Mouse (Mus musculus): ENCODE measurements at regions not wholly inside any gene's neighbourhood (a gene's known extent, or its start where the extent isn't known, plus 50 kb on each side); places are given as distances from the start of the nearest gene placed in this dataset.
A peak's percentile ranks its signal among the peaks of the same experiment; 100 is the strongest.

GRCm38 (mm10) chr6:67107517-67107916 is 70.3 kb upstream of the Gadd45a start:
- ATAC-seq (ENCODE audit: low FRiP score): no peak
- H3K9me3 ChIP-seq (ENCODE audit: low read length): no peaks in the 10 kb centered on the region
- H3K9ac ChIP-seq (replicated peaks; ENCODE audit: low read length, poor library complexity, severe bottlenecking): no peak overlapping the region
- H3K27me3 ChIP-seq (ENCODE audit: insufficient read depth, low read length): no peaks in the 10 kb centered on the region
- H3K4me3 ChIP-seq (ENCODE audit: low read depth, low read length): no peak overlapping the region
- no peak overlapping the region for H3K27ac ChIP-seq (ENCODE audit: low read depth, low read length)
- 68% methylated on average over 4 of the region's 4 CpGs for WGBS
- H3K4me2 ChIP-seq (ENCODE audit: low read depth, low read length, poor library complexity, severe bottlenecking): no peak overlapping the region
- no peak for DNase-seq (ENCODE audit: low spot score)
- no peaks in the 10 kb centered on the region for H3K36me3 ChIP-seq (ENCODE audit: insufficient read depth, low read length)
- H3K4me1 ChIP-seq (ENCODE audit: insufficient read depth, low read length): no peaks in the 10 kb centered on the region
- no peak for TF ChIP-seq CTCF (IDR thresholded peaks at IDR 0.05)

DNA sequence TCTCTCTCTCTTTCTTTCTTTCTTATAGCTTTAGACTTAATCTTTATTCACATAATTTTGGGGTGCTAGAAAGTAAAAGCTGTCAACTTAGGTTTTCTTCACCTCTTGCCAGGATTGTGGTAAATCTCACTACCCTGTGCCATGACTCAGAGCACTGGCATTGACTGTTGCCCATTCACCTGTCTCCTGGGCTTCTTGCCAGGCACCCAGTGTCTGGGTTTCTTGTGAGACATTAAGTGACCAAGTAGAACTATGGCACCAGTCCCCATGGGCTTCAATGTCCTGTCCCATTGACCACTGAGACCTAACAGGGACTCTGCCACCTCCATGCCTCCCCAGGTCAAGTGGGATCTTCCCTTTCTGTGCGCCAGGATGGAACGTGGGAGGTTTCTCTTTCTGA is 69.2 kb upstream of the Gadd45a start:
- no peak for TF ChIP-seq CTCF (IDR thresholded peaks at IDR 0.05)
- WGBS: 95% methylated on average over 2 of the region's 2 CpGs
- Histone ChIP-seq H3K27me3 (ENCODE audit: insufficient read depth, low read length) (no peaks in the 10 kb centered on the region), H3K9ac (replicated peaks; ENCODE audit: low read length, poor library complexity, severe bottlenecking) (no peak overlapping the region), H3K4me1 (ENCODE audit: insufficient read depth, low read length) (no peaks in the 10 kb centered on the region), H3K4me3 (ENCODE audit: low read depth, low read length) (no peak overlapping the region), H3K27ac (ENCODE audit: low read depth, low read length) (no peak overlapping the region), H3K4me2 (ENCODE audit: low read depth, low read length, poor library complexity, severe bottlenecking) (no peak overlapping the region), H3K9me3 (ENCODE audit: low read length) (no peaks in the 10 kb centered on the region), H3K36me3 (ENCODE audit: insufficient read depth, low read length) (no peaks in the 10 kb centered on the region)
- ATAC-seq (ENCODE audit: low FRiP score) (no peak), DNase-seq (ENCODE audit: low spot score) (no peak)

DNA sequence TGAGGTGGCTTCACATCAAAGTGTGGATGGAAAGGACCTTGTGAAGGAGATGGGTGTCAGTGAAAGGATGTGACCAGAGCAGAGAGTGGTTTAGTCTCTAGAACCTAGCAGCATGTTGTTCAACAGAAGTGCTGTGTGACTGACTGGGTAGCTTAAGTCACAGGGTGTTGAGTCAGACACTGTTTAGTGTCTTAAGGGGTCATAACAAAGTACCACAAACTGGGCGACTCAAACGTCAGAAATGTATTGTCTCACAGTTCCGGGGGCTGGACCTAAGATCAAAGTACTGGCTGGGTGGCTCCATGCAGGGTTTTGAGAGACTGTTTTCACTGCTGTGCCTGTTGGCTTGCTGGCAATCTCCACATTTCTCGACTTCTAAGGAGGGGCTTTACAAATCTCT is 68.1 kb upstream of the Gadd45a start:
- H3K27me3 ChIP-seq (ENCODE audit: insufficient read depth, low read length): no peaks in the 10 kb centered on the region
- no peak overlapping the region for H3K9ac ChIP-seq (replicated peaks; ENCODE audit: low read length, poor library complexity, severe bottlenecking)
- no peaks in the 10 kb centered on the region for H3K36me3 ChIP-seq (ENCODE audit: insufficient read depth, low read length)
- no peak for TF ChIP-seq CTCF (IDR thresholded peaks at IDR 0.05)
- no peak for ATAC-seq (ENCODE audit: low FRiP score)
- H3K4me3 ChIP-seq (ENCODE audit: low read depth, low read length): no peak overlapping the region
- H3K4me2 ChIP-seq (ENCODE audit: low read depth, low read length, poor library complexity, severe bottlenecking): no peak overlapping the region
- no peaks in the 10 kb centered on the region for H3K9me3 ChIP-seq (ENCODE audit: low read length)
- DNase-seq (ENCODE audit: low spot score): no peak
- H3K4me1 ChIP-seq (ENCODE audit: insufficient read depth, low read length): no peaks in the 10 kb centered on the region
- H3K27ac ChIP-seq (ENCODE audit: low read depth, low read length): no peak overlapping the region
- 12% methylated on average over 4 of the region's 4 CpGs for WGBS

DNA sequence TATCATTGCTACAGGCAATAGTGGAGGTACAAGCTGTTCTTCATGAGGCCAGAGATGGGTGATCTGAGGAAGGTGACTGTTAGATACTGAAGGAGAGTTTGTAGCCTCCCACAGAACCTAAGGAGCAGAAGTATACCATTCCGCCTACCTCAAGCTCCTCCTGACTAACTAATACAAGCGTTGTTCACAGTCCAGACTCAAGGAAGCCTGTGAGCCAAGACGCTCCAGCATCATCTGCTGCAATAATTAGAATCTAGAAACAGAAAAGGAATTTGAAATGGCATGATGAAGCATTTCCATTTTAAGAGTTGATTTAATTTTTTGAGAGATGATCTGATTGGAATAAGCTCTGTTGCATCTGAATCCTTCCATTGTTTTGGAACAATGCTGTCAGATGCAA is 66.9 kb upstream of the Gadd45a start:
- DNase-seq (ENCODE audit: low spot score): no peak
- no peak overlapping the region for H3K4me3 ChIP-seq (ENCODE audit: low read depth, low read length)
- H3K4me1 ChIP-seq (ENCODE audit: insufficient read depth, low read length): no peaks in the 10 kb centered on the region
- no peak for ATAC-seq (ENCODE audit: low FRiP score)
- H3K4me2 ChIP-seq (ENCODE audit: low read depth, low read length, poor library complexity, severe bottlenecking): no peak overlapping the region
- no peaks in the 10 kb centered on the region for H3K27me3 ChIP-seq (ENCODE audit: insufficient read depth, low read length)
- TF ChIP-seq CTCF (IDR thresholded peaks at IDR 0.05): no peak
- H3K9ac ChIP-seq (replicated peaks; ENCODE audit: low read length, poor library complexity, severe bottlenecking): no peak overlapping the region
- no peaks in the 10 kb centered on the region for H3K9me3 ChIP-seq (ENCODE audit: low read length)
- no peaks in the 10 kb centered on the region for H3K36me3 ChIP-seq (ENCODE audit: insufficient read depth, low read length)
- 90% methylated on average over 3 of the region's 3 CpGs for WGBS
- H3K27ac ChIP-seq (ENCODE audit: low read depth, low read length): no peak overlapping the region

GRCm38 (mm10) chr6:67102541-67103134 is 65.4 kb upstream of the Gadd45a start:
- Histone ChIP-seq H3K36me3 (ENCODE audit: insufficient read depth, low read length) (no peaks in the 10 kb centered on the region), H3K9ac (replicated peaks; ENCODE audit: low read length, poor library complexity, severe bottlenecking) (no peak overlapping the region), H3K27me3 (ENCODE audit: insufficient read depth, low read length) (no peaks in the 10 kb centered on the region), H3K27ac (ENCODE audit: low read depth, low read length) (0 out of 2 replicates have a peak overlapping the region, but pooled peaks have one; percentile 6), H3K4me1 (ENCODE audit: insufficient read depth, low read length) (no peaks in the 10 kb centered on the region), H3K4me3 (ENCODE audit: low read depth, low read length) (no peak overlapping the region), H3K4me2 (ENCODE audit: low read depth, low read length, poor library complexity, severe bottlenecking) (no peak overlapping the region), H3K9me3 (ENCODE audit: low read length) (no peaks in the 10 kb centered on the region)
- no peak for ATAC-seq (ENCODE audit: low FRiP score)
- DNase-seq (ENCODE audit: low spot score): peak; percentile 33
- TF ChIP-seq CTCF (IDR thresholded peaks at IDR 0.05): no peak
- 60% methylated on average over 11 of the region's 11 CpGs for WGBS

DNA sequence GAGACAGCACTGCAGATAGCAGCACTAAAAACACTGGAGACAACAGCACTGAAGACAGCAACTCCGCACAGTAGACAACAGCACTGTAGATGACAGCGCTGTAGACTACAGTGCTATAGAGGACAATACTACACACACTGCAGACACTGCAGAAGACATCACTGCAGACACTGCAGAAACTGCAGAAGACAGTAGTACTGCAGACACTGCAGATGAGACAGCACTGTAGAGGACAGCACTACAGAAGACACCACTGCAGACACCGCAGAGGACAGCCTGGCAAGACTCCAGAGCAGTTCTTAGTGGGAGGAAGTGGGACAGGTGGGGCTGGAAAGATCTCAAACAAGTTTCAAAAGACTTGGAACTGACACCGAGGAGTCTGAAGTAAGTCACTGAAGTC is 64.8 kb upstream of the Gadd45a start:
- DNase-seq (ENCODE audit: low spot score) (no peak), ATAC-seq (ENCODE audit: low FRiP score) (no peak)
- Histone ChIP-seq H3K4me2 (ENCODE audit: low read depth, low read length, poor library complexity, severe bottlenecking) (no peak overlapping the region), H3K9ac (replicated peaks; ENCODE audit: low read length, poor library complexity, severe bottlenecking) (no peak overlapping the region), H3K9me3 (ENCODE audit: low read length) (no peaks in the 10 kb centered on the region), H3K27ac (ENCODE audit: low read depth, low read length) (no peak overlapping the region), H3K4me1 (ENCODE audit: insufficient read depth, low read length) (no peaks in the 10 kb centered on the region), H3K4me3 (ENCODE audit: low read depth, low read length) (no peak overlapping the region), H3K27me3 (ENCODE audit: insufficient read depth, low read length) (no peaks in the 10 kb centered on the region), H3K36me3 (ENCODE audit: insufficient read depth, low read length) (no peaks in the 10 kb centered on the region)
- WGBS: 87% methylated on average over 4 of the region's 4 CpGs
- no peak for TF ChIP-seq CTCF (IDR thresholded peaks at IDR 0.05)
